Mouse (Mus musculus): ENCODE measurements at regions not wholly inside any gene's neighbourhood (a gene's known extent, or its start where the extent isn't known, plus 50 kb on each side); places are given as distances from the start of the nearest gene placed in this dataset.

DNA sequence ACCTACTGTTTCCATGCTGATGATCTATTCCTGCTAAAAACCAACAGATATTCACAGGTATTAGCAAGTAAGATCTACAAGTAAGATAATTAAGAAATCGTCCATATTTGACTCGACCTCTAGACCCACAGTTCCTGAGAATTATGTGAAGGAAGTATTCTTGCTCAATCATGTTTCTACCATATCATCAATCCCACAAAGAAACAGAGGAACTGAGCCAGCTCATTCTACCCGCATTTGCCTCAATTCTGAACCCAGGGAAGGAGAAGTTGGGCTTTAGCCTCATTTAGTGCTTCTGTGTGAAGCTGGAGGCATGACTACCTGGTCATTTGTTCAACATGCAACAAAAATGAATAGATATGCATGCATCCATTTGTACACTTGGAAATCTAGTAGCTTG lies 346.5 kb downstream of the Gsdmc2 start:
- no peak for TF ChIP-seq ZC3H11A (IDR thresholded peaks at IDR 0.05; ENCODE audit: borderline replicate concordance, low read depth, low read length)
- TF ChIP-seq MAFK (IDR thresholded peaks at IDR 0.05; ENCODE audit: insufficient read depth, low read depth, low read length) = no peak

Data from ES-E14 (cell line).